Mouse (Mus musculus) liver, embryonic 16.5 days (tissue): ENCODE results near the gene Pea15a. TPM values are rescaled to one million over a fixed set of nuclear protein-coding genes. Genes with fewer than 3 reads are reported as not detected.

Experiments
- ATAC-seq: fragments of 200-750 bp; cut with Nextera tagmentation; 2 replicates; pipeline ENCODE4 v1.8.0; 2017; ENCODE audit warnings: low read depth, mild to moderate bottlenecking, moderate number of reproducible peaks, moderate library complexity
- H3K27ac ChIP-seq: fragments of 300-500 bp; sonication (generic); 2 replicates; pipeline ENCODE4 v1.5.1; 2014; ENCODE audit warnings: mild to moderate bottlenecking, low read length
- H3K27me3 ChIP-seq: fragments of 300-500 bp; sonication (generic); 2 replicates; pipeline ENCODE4 v1.6.1; 2014; ENCODE audit warnings: low read depth, low read length, mixed read lengths; ENCODE audit not compliant: control insufficient read depth, insufficient read depth
- H3K36me3 ChIP-seq: fragments of 300-500 bp; sonication (generic); 2 replicates; pipeline ENCODE4 v1.6.1; 2014; ENCODE audit warnings: mild to moderate bottlenecking; ENCODE audit not compliant: control insufficient read depth, insufficient read depth
- H3K4me1 ChIP-seq: fragments of 300-500 bp; sonication (generic); 2 replicates; pipeline ENCODE4 v1.6.1; 2014; ENCODE audit warnings: low read depth, low read length, mixed read lengths; ENCODE audit not compliant: control insufficient read depth
- H3K4me2 ChIP-seq: fragments of 300-500 bp; sonication (generic); 2 replicates; pipeline ENCODE4 v1.6.1; 2014; ENCODE audit warnings: low read depth, low read length, mixed read lengths
- H3K4me3 ChIP-seq: fragments of 300-500 bp; sonication (generic); 2 replicates; pipeline ENCODE4 v1.5.1; 2014; ENCODE audit warnings: low read depth, mild to moderate bottlenecking, low read length
- H3K9ac ChIP-seq: fragments of 300-500 bp; sonication (generic); 2 replicates; pipeline ENCODE4 v1.6.1; 2014; ENCODE audit warnings: low read depth, low read length
- H3K9me3 ChIP-seq: fragments of 300-500 bp; sonication (generic); replicated peaks from 2 replicates; pipeline ENCODE4 v1.6.1; 2016; ENCODE audit warnings: low read length; ENCODE audit not compliant: control insufficient read depth
- WGBS: fragments of 180-500 bp; shearing (Covaris S2); extraction: QIAGEN DNeasy Blood & Tissue Kit; methylation state at CpG from one replicate; pipeline ENCODE4 v1.1.7; 2014; ENCODE audit not compliant: insufficient replicate concordance; 5-methylcytosine and 5-hydroxymethylcytosine counted together
- polyA plus RNA-seq: library from polyadenylated mRNA; unstranded; fragments of >200 nt; fragmentation: Nextera tagmentation; extraction: Ambion mirVana; gene quantifications from 2 replicates; pipeline ENCODE4 v1.2.1, GENCODE M21; 2015

Gene Pea15a
- polyA plus RNA-seq, 1 experiment from 2014 or later: 21.5 TPM

- no peak for ATAC-seq
- peaks cover 5% of the 10 kb centered on the region for H3K27me3 ChIP-seq
- H3K27ac ChIP-seq: no peak overlapping the region
- no peak overlapping the region for H3K9ac ChIP-seq
- 80% methylated on average over 7 of the region's 7 CpGs for WGBS
- no peaks in the 10 kb centered on the region for H3K9me3 ChIP-seq
- H3K36me3 ChIP-seq: peaks cover 22% of the 10 kb centered on the region
- peaks cover 9% of the 10 kb centered on the region for H3K4me1 ChIP-seq
- no peak overlapping the region for H3K4me2 ChIP-seq
- no peak overlapping the region for H3K4me3 ChIP-seq
Observed at GRCm38 (mm10) chr1:172200871-172201447, 5.6 kb downstream of the Pea15a start.

GRCm38 (mm10) chr1:172200161-172200560, 6.4 kb downstream of the Pea15a start:
- H3K4me2 ChIP-seq: no peak overlapping the region
- H3K36me3 ChIP-seq: peaks cover 29% of the 10 kb centered on the region
- H3K27me3 ChIP-seq: no peaks in the 10 kb centered on the region
- no peak for ATAC-seq
- H3K9me3 ChIP-seq: no peaks in the 10 kb centered on the region
- no peak overlapping the region for H3K9ac ChIP-seq
- no peak overlapping the region for H3K27ac ChIP-seq
- H3K4me1 ChIP-seq: peaks cover 3% of the 10 kb centered on the region
- no peak overlapping the region for H3K4me3 ChIP-seq
- 80% methylated on average over 5 of the region's 5 CpGs for WGBS

GRCm38 (mm10) chr1:172198996-172199395, 7.6 kb downstream of the Pea15a start:
- no peak overlapping the region for H3K27ac ChIP-seq
- no peaks in the 10 kb centered on the region for H3K27me3 ChIP-seq
- WGBS: 86% methylated on average over 4 of the region's 4 CpGs
- H3K4me1 ChIP-seq: peaks cover 3% of the 10 kb centered on the region
- H3K4me3 ChIP-seq: no peak overlapping the region
- no peak overlapping the region for H3K4me2 ChIP-seq
- H3K36me3 ChIP-seq: peaks cover 40% of the 10 kb centered on the region
- no peak overlapping the region for H3K9ac ChIP-seq
- no peaks in the 10 kb centered on the region for H3K9me3 ChIP-seq
- no peak for ATAC-seq

GRCm38 (mm10) chr1:172198316-172198715, 8.3 kb downstream of the Pea15a start:
- no peak overlapping the region for H3K4me2 ChIP-seq
- ATAC-seq: no peak
- H3K4me1 ChIP-seq: peaks cover 3% of the 10 kb centered on the region
- H3K27me3 ChIP-seq: no peaks in the 10 kb centered on the region
- no peak overlapping the region for H3K9ac ChIP-seq
- no peak overlapping the region for H3K4me3 ChIP-seq
- H3K27ac ChIP-seq: no peak overlapping the region
- no peaks in the 10 kb centered on the region for H3K9me3 ChIP-seq
- peaks cover 46% of the 10 kb centered on the region for H3K36me3 ChIP-seq
- 77% methylated on average over 8 of the region's 8 CpGs for WGBS

GRCm38 (mm10) chr1:172197851-172198250, 8.8 kb downstream of the Pea15a start:
- no peak for ATAC-seq
- Histone ChIP-seq H3K4me1 (peaks cover 3% of the 10 kb centered on the region; the same call in 1 of the 2 replicates), H3K27me3 (no peaks in the 10 kb centered on the region), H3K9ac (no peak overlapping the region), H3K4me3 (no peak overlapping the region), H3K36me3 (peaks cover 46% of the 10 kb centered on the region), H3K9me3 (no peaks in the 10 kb centered on the region), H3K27ac (no peak overlapping the region), H3K4me2 (no peak overlapping the region)
- WGBS: 76% methylated on average over 5 of the region's 5 CpGs

GRCm38 (mm10) chr1:172197146-172197545, 9.5 kb downstream of the Pea15a start:
- H3K4me2 ChIP-seq: no peak overlapping the region
- H3K27ac ChIP-seq: no peak overlapping the region
- peaks cover 3% of the 10 kb centered on the region; the same call in 1 of the 2 replicates for H3K4me1 ChIP-seq
- H3K9me3 ChIP-seq: no peaks in the 10 kb centered on the region
- 80% methylated on average over 3 of the region's 3 CpGs for WGBS
- ATAC-seq: no peak
- no peak overlapping the region for H3K9ac ChIP-seq
- peaks cover 46% of the 10 kb centered on the region for H3K36me3 ChIP-seq
- H3K27me3 ChIP-seq: no peaks in the 10 kb centered on the region
- H3K4me3 ChIP-seq: no peak overlapping the region

GRCm38 (mm10) chr1:172194435-172194834, 12.2 kb downstream of the Pea15a start:
- no peak overlapping the region for H3K4me3 ChIP-seq
- H3K4me2 ChIP-seq: no peak overlapping the region
- H3K27me3 ChIP-seq: no peaks in the 10 kb centered on the region
- ATAC-seq: no peak
- peaks cover 51% of the 10 kb centered on the region for H3K36me3 ChIP-seq
- H3K4me1 ChIP-seq: no peaks in the 10 kb centered on the region
- no peaks in the 10 kb centered on the region for H3K9me3 ChIP-seq
- no peak overlapping the region for H3K27ac ChIP-seq
- 85% methylated on average over 8 of the region's 8 CpGs for WGBS
- no peak overlapping the region for H3K9ac ChIP-seq

- no peaks in the 10 kb centered on the region for H3K27me3 ChIP-seq
- no peaks in the 10 kb centered on the region for H3K9me3 ChIP-seq
- no peaks in the 10 kb centered on the region for H3K4me1 ChIP-seq
- no peak overlapping the region for H3K9ac ChIP-seq
- H3K27ac ChIP-seq: no peak overlapping the region
- no peak for ATAC-seq
- H3K4me2 ChIP-seq: no peak overlapping the region
- no peak overlapping the region for H3K4me3 ChIP-seq
- peaks cover 55% of the 10 kb centered on the region for H3K36me3 ChIP-seq
- WGBS: 93% methylated on average over 3 of the region's 3 CpGs
Observed at GRCm38 (mm10) chr1:172192217-172192616, 14.4 kb downstream of the Pea15a start.

GRCm38 (mm10) chr1:172191578-172191977, 15.0 kb downstream of the Pea15a start:
- Histone ChIP-seq H3K4me2 (no peak overlapping the region), H3K9me3 (no peaks in the 10 kb centered on the region), H3K27me3 (no peaks in the 10 kb centered on the region), H3K4me1 (no peaks in the 10 kb centered on the region), H3K36me3 (peaks cover 55% of the 10 kb centered on the region), H3K27ac (no peak overlapping the region), H3K9ac (no peak overlapping the region), H3K4me3 (no peak overlapping the region)
- 85% methylated on average over 2 of the region's 2 CpGs for WGBS
- no peak for ATAC-seq
